Mouse (Mus musculus) adrenal gland, adult 8-10 months (tissue): ENCODE measurements around the gene 2900092C05Rik. TPM values are rescaled to one million over a fixed set of nuclear protein-coding genes. Genes with fewer than 3 reads are reported as not detected.
A peak's percentile ranks its signal among the peaks of the same experiment; 100 is the strongest.

Experiments
- DNase-seq: peaks from one replicate; pipeline ENCODE4 v3.0.0; 2022
- total RNA-seq, 4 experiments: library from RNA; stranded (reverse); gene quantifications; 2 replicates each; pipeline ENCODE4 v1.2.4; 2022

2900092C05Rik gene
- not detected for total RNA-seq

- no peak for DNase-seq
Measured at GRCm38 (mm10) chr7:12512217-12512616, at the start of gene 2900092C05Rik. Gene 2900092C05Rik, plus strand, starts transcription at chr7:12512517.

- peak; percentile 87 for DNase-seq
Measured at GRCm38 (mm10) chr7:12478158-12479008, 33.9 kb upstream of the 2900092C05Rik start, which contains the start of gene Zfp606. Gene Zfp606, plus strand, starts transcription at chr7:12478293.

- no peak for DNase-seq
Measured at GRCm38 (mm10) chr7:12479009-12479346, 33.3 kb upstream of the 2900092C05Rik start.

GRCm38 (mm10) chr7:12479525-12479924 is 32.8 kb upstream of the 2900092C05Rik start:
- no peak for DNase-seq

GRCm38 (mm10) chr7:12483771-12484170 is 28.5 kb upstream of the 2900092C05Rik start:
- DNase-seq = no peak

- no peak for DNase-seq
Measured at GRCm38 (mm10) chr7:12485956-12486355, 26.4 kb upstream of the 2900092C05Rik start.

GRCm38 (mm10) chr7:12486691-12487090 is 25.6 kb upstream of the 2900092C05Rik start:
- DNase-seq = no peak

- no peak for DNase-seq
Measured at GRCm38 (mm10) chr7:12510913-12511312, 1.4 kb upstream of the 2900092C05Rik start.

Other genes starting within 250 kb of the 2900092C05Rik start
- gene Vmn1r81, start 244.2 kb upstream of the 2900092C05Rik start, total RNA-seq = not detected
- not detected for gene Vmn1r82, start 212.1 kb upstream of the 2900092C05Rik start, total RNA-seq
- gene Vmn1r83, start 183.0 kb upstream of the 2900092C05Rik start, total RNA-seq = not detected
- not detected for gene Vmn1r84, start 143.2 kb upstream of the 2900092C05Rik start, total RNA-seq
- 1 to 10 TPM; 3.9 to 8.5 (median 7.0) TPM for gene Zfp551, start 89.8 kb upstream of the 2900092C05Rik start, total RNA-seq
- 10 to 100 TPM in 3 of 4 experiments, 1 to 10 TPM in 1; 8.7 to 14.9 (median 12.4) TPM for gene Zfp606, start 34.2 kb upstream of the 2900092C05Rik start, total RNA-seq
- under 1 TPM; 0.03 to 0.09 (median 0.08) TPM for gene Vmn2r53, start 96.3 kb downstream of the 2900092C05Rik start, total RNA-seq
- gene Vmn2r54, start 127.8 kb downstream of the 2900092C05Rik start, total RNA-seq = under 1 TPM in 1 of 4 experiments, not detected in 3; 0.12 TPM
- gene Vmn2r55, start 172.5 kb downstream of the 2900092C05Rik start, total RNA-seq = under 1 TPM in 1 of 4 experiments, not detected in 3; 0.34 TPM
- gene Vmn2r56, start 222.5 kb downstream of the 2900092C05Rik start, total RNA-seq = under 1 TPM in 1 of 4 experiments, not detected in 3; 0.06 TPM